Mouse (Mus musculus): ENCODE data around the gene Cyp27a1. TPM values are rescaled to one million over a fixed set of nuclear protein-coding genes. Genes with fewer than 3 reads are reported as not detected.

Cyp27a1 gene
- 6.0 and 6.3 TPM in 2 replicates for polyA plus RNA-seq (2015; fragmentation: Nextera tagmentation; extraction: Ambion mirVana)

- 4% methylated on average over 35 of the region's 35 CpGs for WGBS
- ATAC-seq = peak; percentile 83
These were observed at the start of gene Cyp27a1 for GRCm38 (mm10) chr1:74713099-74713858. Gene Cyp27a1 (plus strand): TSS chr1:74713574.

GRCm38 (mm10) chr1:74665153-74665552 lies 48.2 kb upstream of the Cyp27a1 start:
- H3K36me3 ChIP-seq = no peaks in the 10 kb centered on the region
- no peaks in the 10 kb centered on the region for H3K9me3 ChIP-seq
- ATAC-seq = no peak
- WGBS = 42% methylated on average over 6 of the region's 6 CpGs
- 0 out of 2 replicates have a peak, but pooled peaks cover 4% of the 10 kb centered on the region for H3K4me1 ChIP-seq (replicated peaks)
- H3K4me2 ChIP-seq (replicated peaks) = no peak overlapping the region
- H3K27ac ChIP-seq = no peak overlapping the region
- no peak overlapping the region for H3K4me3 ChIP-seq (replicated peaks)
- H3K9ac ChIP-seq = no peak overlapping the region
- no peaks in the 10 kb centered on the region for H3K27me3 ChIP-seq (replicated peaks)

More at GRCm38 (mm10) chr1:74713099-74713858, at the start of gene Cyp27a1:
- H3K9ac ChIP-seq = peak within 1 kb of the TSS; percentile 67
- H3K27ac ChIP-seq = no peak within 1 kb of the TSS; the same call in 1 of the 2 replicates
- no peaks in the 10 kb centered on the region for H3K9me3 ChIP-seq
- H3K4me1 ChIP-seq (replicated peaks) = 0 out of 2 replicates have a peak, but pooled peaks cover 3% of the 10 kb centered on the region
- no peaks in the 10 kb centered on the region for H3K36me3 ChIP-seq
- H3K4me2 ChIP-seq (replicated peaks) = peak within 1 kb of the TSS; percentile 96
- H3K4me3 ChIP-seq (replicated peaks) = peak within 1 kb of the TSS; percentile 51
- no peaks in the 10 kb centered on the region for H3K27me3 ChIP-seq (replicated peaks)

- Histone ChIP-seq H3K4me3 (replicated peaks) (no peak overlapping the region), H3K4me1 (replicated peaks) (no peaks in the 10 kb centered on the region), H3K4me2 (replicated peaks) (no peak overlapping the region), H3K27ac (no peak overlapping the region), H3K9ac (no peak overlapping the region), H3K36me3 (no peaks in the 10 kb centered on the region; the same call in 1 of the 2 replicates), H3K9me3 (no peaks in the 10 kb centered on the region), H3K27me3 (replicated peaks) (no peaks in the 10 kb centered on the region)
- WGBS = 88% methylated on average over 3 of the region's 3 CpGs
- no peak for ATAC-seq
These were observed 45.0 kb upstream of the Cyp27a1 start for GRCm38 (mm10) chr1:74668371-74668770.

- Histone ChIP-seq H3K9me3 (no peaks in the 10 kb centered on the region), H3K27me3 (replicated peaks) (no peaks in the 10 kb centered on the region), H3K4me1 (replicated peaks) (no peaks in the 10 kb centered on the region), H3K9ac (no peak overlapping the region), H3K4me3 (replicated peaks) (no peak overlapping the region), H3K27ac (no peak overlapping the region), H3K4me2 (replicated peaks) (no peak overlapping the region), H3K36me3 (no peaks in the 10 kb centered on the region; the same call in 1 of the 2 replicates)
- WGBS = 78% methylated on average over 7 of the region's 7 CpGs
- no peak for ATAC-seq
These were observed 40.6 kb upstream of the Cyp27a1 start for GRCm38 (mm10) chr1:74672731-74673130.

GRCm38 (mm10) chr1:74676863-74677262 lies 36.5 kb upstream of the Cyp27a1 start:
- no peaks in the 10 kb centered on the region for H3K27me3 ChIP-seq (replicated peaks)
- no peak overlapping the region for H3K4me3 ChIP-seq (replicated peaks)
- no peak overlapping the region for H3K9ac ChIP-seq
- H3K27ac ChIP-seq = no peak overlapping the region
- peaks cover 13% of the 10 kb centered on the region for H3K36me3 ChIP-seq
- no peaks in the 10 kb centered on the region for H3K9me3 ChIP-seq
- ATAC-seq = no peak
- no peak overlapping the region for H3K4me2 ChIP-seq (replicated peaks)
- no peaks in the 10 kb centered on the region for H3K4me1 ChIP-seq (replicated peaks)
- WGBS = 90% methylated on average over 3 of the region's 3 CpGs

GRCm38 (mm10) chr1:74677843-74678242 lies 35.5 kb upstream of the Cyp27a1 start:
- 88% methylated on average over 1 of the region's 1 CpGs for WGBS
- H3K36me3 ChIP-seq = peaks cover 13% of the 10 kb centered on the region
- no peaks in the 10 kb centered on the region for H3K4me1 ChIP-seq (replicated peaks)
- no peak overlapping the region for H3K4me2 ChIP-seq (replicated peaks)
- no peaks in the 10 kb centered on the region for H3K9me3 ChIP-seq
- no peak for ATAC-seq
- H3K27ac ChIP-seq = no peak overlapping the region
- H3K4me3 ChIP-seq (replicated peaks) = no peak overlapping the region
- no peaks in the 10 kb centered on the region for H3K27me3 ChIP-seq (replicated peaks)
- no peak overlapping the region for H3K9ac ChIP-seq

- no peak overlapping the region for H3K27ac ChIP-seq
- no peaks in the 10 kb centered on the region for H3K9me3 ChIP-seq
- no peak overlapping the region for H3K4me3 ChIP-seq (replicated peaks)
- no peaks in the 10 kb centered on the region for H3K27me3 ChIP-seq (replicated peaks)
- H3K36me3 ChIP-seq = peaks cover 50% of the 10 kb centered on the region
- WGBS = 90% methylated on average over 7 of the region's 7 CpGs
- no peak overlapping the region for H3K4me2 ChIP-seq (replicated peaks)
- ATAC-seq = no peak
- H3K9ac ChIP-seq = no peak overlapping the region
- H3K4me1 ChIP-seq (replicated peaks) = no peaks in the 10 kb centered on the region
These were observed 26.2 kb upstream of the Cyp27a1 start for GRCm38 (mm10) chr1:74687131-74687530.

- ATAC-seq = no peak
- Histone ChIP-seq H3K27ac (no peak overlapping the region), H3K4me2 (replicated peaks) (no peak overlapping the region), H3K9me3 (no peaks in the 10 kb centered on the region), H3K4me1 (replicated peaks) (no peaks in the 10 kb centered on the region), H3K9ac (no peak overlapping the region), H3K4me3 (replicated peaks) (no peak overlapping the region), H3K36me3 (peaks cover 54% of the 10 kb centered on the region), H3K27me3 (replicated peaks) (no peaks in the 10 kb centered on the region)
- WGBS = 88% methylated on average over 8 of the region's 8 CpGs
These were observed 19.3 kb upstream of the Cyp27a1 start for GRCm38 (mm10) chr1:74693891-74694583.

- Histone ChIP-seq H3K4me3 (replicated peaks) (no peak overlapping the region), H3K36me3 (peaks cover 45% of the 10 kb centered on the region), H3K4me1 (replicated peaks) (no peaks in the 10 kb centered on the region), H3K4me2 (replicated peaks) (no peak overlapping the region), H3K27ac (no peak overlapping the region), H3K9ac (no peak overlapping the region), H3K27me3 (replicated peaks) (no peaks in the 10 kb centered on the region), H3K9me3 (no peaks in the 10 kb centered on the region)
- no peak for ATAC-seq
- 81% methylated on average over 4 of the region's 4 CpGs for WGBS
These were observed 17.5 kb upstream of the Cyp27a1 start for GRCm38 (mm10) chr1:74695836-74696235.

- Histone ChIP-seq H3K27me3 (replicated peaks) (no peaks in the 10 kb centered on the region), H3K27ac (no peak overlapping the region), H3K4me2 (replicated peaks) (no peak overlapping the region), H3K4me3 (replicated peaks) (no peak overlapping the region), H3K9ac (no peak overlapping the region), H3K4me1 (replicated peaks) (no peaks in the 10 kb centered on the region), H3K36me3 (peaks cover 36% of the 10 kb centered on the region), H3K9me3 (no peaks in the 10 kb centered on the region)
- ATAC-seq = no peak
- WGBS = 89% methylated on average over 6 of the region's 6 CpGs
These were observed 16.0 kb upstream of the Cyp27a1 start for GRCm38 (mm10) chr1:74697416-74697815.

GRCm38 (mm10) chr1:74698353-74698752 lies 15.0 kb upstream of the Cyp27a1 start:
- H3K9me3 ChIP-seq = no peaks in the 10 kb centered on the region
- H3K36me3 ChIP-seq = peaks cover 34% of the 10 kb centered on the region
- H3K4me1 ChIP-seq (replicated peaks) = no peaks in the 10 kb centered on the region
- H3K4me2 ChIP-seq (replicated peaks) = no peak overlapping the region
- ATAC-seq = no peak
- no peak overlapping the region for H3K27ac ChIP-seq
- no peaks in the 10 kb centered on the region for H3K27me3 ChIP-seq (replicated peaks)
- no peak overlapping the region for H3K4me3 ChIP-seq (replicated peaks)
- 97% methylated on average over 1 of the region's 1 CpGs for WGBS
- H3K9ac ChIP-seq = no peak overlapping the region

GRCm38 (mm10) chr1:74698791-74699190 lies 14.6 kb upstream of the Cyp27a1 start:
- ATAC-seq = peak; percentile 53; the same call in 1 of the 2 replicates
- Histone ChIP-seq H3K4me3 (replicated peaks) (no peak overlapping the region), H3K9me3 (no peaks in the 10 kb centered on the region), H3K4me1 (replicated peaks) (no peaks in the 10 kb centered on the region), H3K36me3 (peaks cover 32% of the 10 kb centered on the region), H3K27ac (no peak overlapping the region), H3K27me3 (replicated peaks) (no peaks in the 10 kb centered on the region), H3K4me2 (replicated peaks) (no peak overlapping the region), H3K9ac (no peak overlapping the region)
- WGBS = 74% methylated on average over 1 of the region's 1 CpGs
